24 mouse cellular contexts compared by ENCODE assay signal in the genomic region with DNA sequence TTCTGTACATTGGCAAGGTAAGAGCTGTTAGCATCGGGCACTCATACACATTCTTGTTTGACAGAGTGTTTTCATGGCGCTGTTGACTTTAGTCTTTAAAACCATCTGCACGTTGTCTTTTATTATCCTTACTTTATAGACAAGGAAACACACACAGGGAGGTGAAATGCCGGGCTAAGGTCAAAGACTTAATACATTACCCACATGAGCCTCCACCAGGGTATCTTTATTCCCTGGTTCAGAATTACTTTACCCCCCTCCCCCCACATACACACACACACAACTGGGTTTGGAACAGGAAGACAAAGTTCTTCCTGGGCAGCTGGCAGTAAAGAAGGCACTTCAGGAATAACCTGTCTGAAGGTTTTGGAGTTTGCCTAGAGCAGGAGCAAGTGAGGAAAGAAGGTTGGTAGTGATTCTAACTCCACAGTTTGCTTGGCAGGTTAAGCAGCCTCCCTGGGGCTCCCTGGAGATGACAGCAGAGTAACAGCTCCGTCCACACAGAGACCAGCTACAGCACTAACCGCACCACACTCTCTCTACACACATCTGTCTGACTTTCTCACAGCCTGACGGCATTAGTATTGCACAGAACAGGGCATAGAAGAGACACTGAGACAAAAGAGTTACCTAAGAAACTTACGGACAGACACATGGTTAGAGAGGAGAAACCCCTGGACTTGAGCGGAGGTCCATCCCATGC. TPM values are rescaled to one million over a fixed set of nuclear protein-coding genes. Genes with fewer than 3 reads are reported as not detected.
DNase-seq lines count a peak whose midpoint lies in the region; ATAC-seq and TF ChIP-seq lines count a peak whose summit lies in the region.
"Had no signal": no experiment of that assay in that cellular context is flagged by ENCODE, and none has a peak within 500 bp of the region (broad histone marks: within the 10 kb centered on the region; RNA-seq: fewer than 3 reads in every experiment).

No protein-coding gene starts in this region.

- no peak overlapping the region for H3K4me3 ChIP-seq in intestine, embryonic 15.5 days (replicated peaks)
- no peak overlapping the region for H3K4me3 ChIP-seq in intestine, postnatal 0 days (ENCODE audit: low read depth, low read length)
- H3K4me3 ChIP-seq: embryonic facial prominence, embryonic 13.5 days; embryonic facial prominence, embryonic 15.5 days; erythroblast, embryonic 14.5 days; forebrain, embryonic 13.5 days; forebrain, embryonic 15.5 days had no signal

- no peaks in the 10 kb centered on the region for H3K36me3 ChIP-seq in intestine, embryonic 15.5 days
- no peaks in the 10 kb centered on the region for H3K36me3 ChIP-seq in intestine, postnatal 0 days (ENCODE audit: control insufficient read depth, insufficient read depth)
- H3K36me3 ChIP-seq: embryonic facial prominence, embryonic 13.5 days; embryonic facial prominence, embryonic 15.5 days; forebrain, embryonic 15.5 days had no signal

- ATAC-seq in intestine, embryonic 15.5 days, result peak; percentile 92
- peak; percentile 92 for ATAC-seq in intestine, postnatal 0 days
- no peak for ATAC-seq in megakaryocyte-erythroid progenitor cell, adult 5-6 weeks (replicated peaks; ENCODE audit: low FRiP score, low TSS enrichment, poor library complexity, severe bottlenecking)
- ATAC-seq: forebrain, embryonic 13.5 days; forebrain, embryonic 15.5 days; forebrain, postnatal 0 days had no signal

- 0 out of 2 replicates have a peak overlapping the region, but pooled peaks have one; percentile 19 for H3K4me2 ChIP-seq in intestine, embryonic 15.5 days (replicated peaks)
- H3K4me2 ChIP-seq in intestine, postnatal 0 days (replicated peaks; ENCODE audit: low read depth), result peak overlapping the region; percentile 24; the same call in 1 of the 2 replicates
- H3K4me2 ChIP-seq: embryonic facial prominence, embryonic 13.5 days; embryonic facial prominence, embryonic 15.5 days; forebrain, embryonic 13.5 days; forebrain, embryonic 15.5 days had no signal

- H3K9ac ChIP-seq in intestine, embryonic 15.5 days, result no peak overlapping the region
- no peak overlapping the region for H3K9ac ChIP-seq in intestine, postnatal 0 days (ENCODE audit: low read depth, low read length)
- H3K9ac ChIP-seq: embryonic facial prominence, embryonic 13.5 days; embryonic facial prominence, embryonic 15.5 days; forebrain, embryonic 13.5 days; forebrain, embryonic 15.5 days; forebrain, postnatal 0 days had no signal

- no peak for TF ChIP-seq CTCF in intestine, postnatal 0 days (IDR thresholded peaks at IDR 0.05; ENCODE audit: low read depth)

- H3K9me3 ChIP-seq in intestine, embryonic 15.5 days, result no peaks in the 10 kb centered on the region
- no peaks in the 10 kb centered on the region for H3K9me3 ChIP-seq in intestine, postnatal 0 days (ENCODE audit: control insufficient read depth)
- H3K9me3 ChIP-seq: embryonic facial prominence, embryonic 13.5 days; embryonic facial prominence, embryonic 15.5 days; forebrain, embryonic 13.5 days; forebrain, embryonic 15.5 days had no signal

- no peaks in the 10 kb centered on the region; the same call in 1 of the 2 replicates for H3K4me1 ChIP-seq in intestine, embryonic 15.5 days (replicated peaks)
- no peaks in the 10 kb centered on the region for H3K4me1 ChIP-seq in intestine, postnatal 0 days (replicated peaks; ENCODE audit: control insufficient read depth, insufficient read depth, low read length)
- H3K4me1 ChIP-seq: embryonic facial prominence, embryonic 15.5 days; forebrain, embryonic 13.5 days; forebrain, embryonic 15.5 days had no signal

- peak overlapping the region; percentile 48 for H3K27ac ChIP-seq in intestine, embryonic 15.5 days
- H3K27ac ChIP-seq in intestine, postnatal 0 days (ENCODE audit: low read depth, low read length), result no peak overlapping the region; the same call in none of the 2 replicates
- H3K27ac ChIP-seq: embryonic facial prominence, embryonic 13.5 days; embryonic facial prominence, embryonic 15.5 days; forebrain, embryonic 13.5 days; forebrain, embryonic 15.5 days had no signal

- DNase-seq in fat pad, adult 2 months (ENCODE audit: extremely low read depth, low read depth, low spot score), result peak; percentile 80
- DNase-seq in gonadal fat pad, adult 2 months (ENCODE audit: low read depth), result peak; percentile 72
- DNase-seq in thymus, postnatal 10 days (ENCODE audit: low spot score in 2 of 2), result no peak
- no peak for DNase-seq in cerebellum, postnatal 14 days
- no peak for DNase-seq in thymus, postnatal 4 days
- DNase-seq: adrenal gland, adult 2 months; adrenal gland, postnatal 14 days; adrenal gland, postnatal 36 days; cerebellum, adult 11-12 months; cerebellum, adult 2 months; cerebellum, adult 9-10 months; cerebellum, postnatal 10 days; cerebellum, postnatal 36 days; embryo, embryonic 11 days; forebrain, postnatal 0 days had no signal

- 51% methylated on average over 9 of the region's 9 CpGs for WGBS in intestine, embryonic 15.5 days
- 44% methylated on average over 9 of the region's 9 CpGs for WGBS in intestine, postnatal 0 days

- H3K27me3 ChIP-seq in intestine, embryonic 15.5 days (replicated peaks), result no peaks in the 10 kb centered on the region
- H3K27me3 ChIP-seq in intestine, postnatal 0 days (replicated peaks; ENCODE audit: control insufficient read depth, insufficient read depth, low read length), result no peaks in the 10 kb centered on the region
- H3K27me3 ChIP-seq: embryonic facial prominence, embryonic 13.5 days; embryonic facial prominence, embryonic 15.5 days; forebrain, embryonic 13.5 days; forebrain, embryonic 15.5 days had no signal

RNA-seq across cellular contexts. Expression of gene Rapgef5, which starts 8.2 kb away (rescaled TPM):
- polyA plus RNA-seq in gonadal fat pad, adult 2 months (2012; rRNA removed), result 9.6 and 11.5 TPM in 2 replicates
- polyA plus RNA-seq in intestine, embryonic 15.5 days (2015; fragmentation: Nextera tagmentation; extraction: Ambion mirVana), result 9.8 and 10.2 TPM in 2 replicates
- polyA plus RNA-seq in intestine, postnatal 0 days (2015; fragmentation: Nextera tagmentation; extraction: Ambion mirVana), result 3.6 and 3.7 TPM in 2 replicates
- 0.94 TPM in 1 of 2 replicates, not detected in the other for total RNA-seq in megakaryocyte-erythroid progenitor cell, adult 5-6 weeks (2014; fragmentation: Nextera tagmentation)
- total RNA-seq in megakaryocyte-erythroid progenitor cell, adult 5-6 weeks (2017), result 0.19 and 0.66 TPM in 2 replicates
- total RNA-seq: MEL had no signal

Comparison
In these comparisons a context has a peak if more than half of its experiments do, and no peak if none do; other contexts are left out.
1. DNase-seq: peak in fat pad, adult 2 months (single experiment) and gonadal fat pad, adult 2 months (single experiment); none in thymus, postnatal 10 days (0 of 2), cerebellum, postnatal 14 days (0 of 2) and thymus, postnatal 4 days (single experiment).